Mouse (Mus musculus) heart, postnatal 14 days (tissue): Measurements from ENCODE around the gene Prodh2. TPM values are rescaled to one million over a fixed set of nuclear protein-coding genes. Genes with fewer than 3 reads are reported as not detected.

Experiments
- DNase-seq, 2 experiments: peaks; one replicate each; pipeline ENCODE4 v3.0.0; 2021 to 2022
- intact Hi-C: fragments of 180-260 bp; cut with DNase I; formaldehyde crosslinking; loops from one replicate; pipeline ENCODE4 v1.15.1; 2025
- microRNA-seq, 2 experiments: library from miRNA; unstranded; fragments of <30 nt; microRNA quantifications; one replicate each; pipeline ENCODE4 v1.2.0; 2021 to 2022
- total RNA-seq, 2 experiments: library from RNA; stranded (reverse); gene quantifications; 2 replicates each; pipeline ENCODE4 v1.2.3; 2021

Prodh2 gene
- total RNA-seq, 2 experiments from 2014 or later: not detected

DNA sequence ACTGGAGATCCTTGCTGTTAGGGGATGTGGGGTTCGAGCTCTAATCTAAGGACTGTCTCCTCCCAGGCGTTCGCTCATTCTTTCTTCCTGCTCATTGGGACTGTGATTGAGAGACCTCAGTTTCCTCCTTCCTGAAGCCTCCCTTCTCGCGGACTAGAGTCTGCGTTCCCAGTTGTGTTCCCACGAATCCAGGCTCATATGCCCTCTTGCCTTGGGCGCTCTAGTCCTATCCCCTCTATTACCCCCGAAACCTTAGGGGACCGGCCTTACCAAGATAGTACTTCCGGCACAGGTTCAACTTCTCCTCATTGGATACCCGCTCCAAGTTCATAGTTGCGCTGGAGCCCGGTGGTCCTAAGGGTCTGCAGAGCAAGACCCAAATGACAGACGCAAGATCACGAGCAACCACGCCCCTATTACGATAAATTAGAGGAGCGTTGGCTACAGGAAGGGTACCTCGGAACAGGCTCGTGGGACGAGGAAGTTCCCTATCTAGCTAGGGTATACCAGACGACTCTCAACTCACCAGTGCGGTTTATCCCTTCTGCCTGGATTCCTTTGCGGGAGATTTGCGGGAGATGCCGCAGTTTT, 69.2 kb downstream of the Prodh2 start:
- no peak for DNase-seq
- intact Hi-C loops: no loop called here

Small RNA genes within 50 kb of the gene (microRNA-seq; reads per million reads assigned to microRNA genes)
- 0.36 to 4.3 reads per million in 2 experiments for gene Gm38670

Other genes with a start within 250 kb of the Prodh2 start
- gene Thap8, start 213.5 kb upstream of the Prodh2 start, total RNA-seq: under 1 TPM; 0.22 to 0.43 TPM
- gene Wdr62, start 213.2 kb upstream of the Prodh2 start, total RNA-seq: 1 to 10 TPM; 2.7 to 2.9 TPM
- gene Clip3, start 201.9 kb upstream of the Prodh2 start, total RNA-seq: 10 to 100 TPM in 1 of 2 experiments, 1 to 10 TPM in 1; 7.0 to 14.1 TPM
- gene Alkbh6, start 184.9 kb upstream of the Prodh2 start, total RNA-seq: 10 to 100 TPM; 22.0 to 23.0 TPM
- 1 to 10 TPM; 1.4 to 1.8 TPM for gene Syne4, start 178.8 kb upstream of the Prodh2 start, total RNA-seq
- gene E130208F15Rik, start 171.9 kb upstream of the Prodh2 start, total RNA-seq: under 1 TPM; 0.85 to 0.88 TPM
- gene Sdhaf1, start 169.7 kb upstream of the Prodh2 start, total RNA-seq: 10 to 100 TPM; 12.1 to 12.8 TPM
- 1 to 10 TPM in 1 of 2 experiments, under 1 TPM in 1; 0.83 to 1.2 TPM for gene Lrfn3, start 130.8 kb upstream of the Prodh2 start, total RNA-seq
- gene Tyrobp, start 79.9 kb upstream of the Prodh2 start, total RNA-seq: 10 to 100 TPM; 18.6 to 19.9 TPM
- gene Hcst, start 73.8 kb upstream of the Prodh2 start, total RNA-seq: 1 to 10 TPM; 1.2 to 1.3 TPM
- under 1 TPM; 0.67 to 0.71 TPM for gene Nfkbid, start 71.9 kb upstream of the Prodh2 start, total RNA-seq
- 1 to 10 TPM; 4.0 to 4.4 TPM for gene Aplp1, start 48.1 kb upstream of the Prodh2 start, total RNA-seq
- gene Kirrel2, start 35.9 kb upstream of the Prodh2 start, total RNA-seq: not detected
- not detected for gene Nphs1, start 35.3 kb upstream of the Prodh2 start, total RNA-seq
- gene Arhgap33, start 41.4 kb downstream of the Prodh2 start, total RNA-seq: 1 to 10 TPM; 2.7 to 3.2 TPM
- gene Hspb6, start 58.6 kb downstream of the Prodh2 start, total RNA-seq: 100 to 1,000 TPM; 425 to 488 TPM
- 1 to 10 TPM; 4.6 to 5.3 TPM for gene Proser3, start 58.7 kb downstream of the Prodh2 start, total RNA-seq
- 10 to 100 TPM; 14.4 to 16.4 TPM for gene Lin37, start 66.2 kb downstream of the Prodh2 start, total RNA-seq
- gene U2af1l4, start 69.7 kb downstream of the Prodh2 start, total RNA-seq: 10 to 100 TPM; 63.8 to 65.6 TPM
- 1 to 10 TPM; 1.9 to 2.4 TPM for gene Gm49396, start 69.7 kb downstream of the Prodh2 start, total RNA-seq
- 10 to 100 TPM; 66.3 to 67.3 TPM for gene Psenen, start 70.0 kb downstream of the Prodh2 start, total RNA-seq
- 1 to 10 TPM; 1.9 to 2.5 TPM for gene Igflr1, start 71.8 kb downstream of the Prodh2 start, total RNA-seq
- gene Kmt2b, start 95.1 kb downstream of the Prodh2 start, total RNA-seq: 10 to 100 TPM; 22.6 to 26.9 TPM
- not detected for gene Zbtb32, start 105.3 kb downstream of the Prodh2 start, total RNA-seq
- under 1 TPM; 0.34 to 0.38 TPM for gene Upk1a, start 119.2 kb downstream of the Prodh2 start, total RNA-seq
- gene Cox6b1, start 132.5 kb downstream of the Prodh2 start, total RNA-seq: 1,000 to 10,000 TPM; 4,389 to 4,822 TPM
- not detected for gene Etv2, start 142.2 kb downstream of the Prodh2 start, total RNA-seq
- 10 to 100 TPM; 49.1 to 53.1 TPM for gene Rbm42, start 156.7 kb downstream of the Prodh2 start, total RNA-seq
- gene Haus5, start 171.4 kb downstream of the Prodh2 start, total RNA-seq: 1 to 10 TPM; 4.7 to 4.8 TPM
- gene Pmis2, start 178.0 kb downstream of the Prodh2 start, total RNA-seq: under 1 TPM in 1 of 2 experiments, not detected in 1; 0.43 TPM
- not detected for gene 2200002J24Rik, start 205.3 kb downstream of the Prodh2 start, total RNA-seq
- under 1 TPM in 1 of 2 experiments, not detected in 1; 0.15 TPM for gene Atp4a, start 218.6 kb downstream of the Prodh2 start, total RNA-seq
- 100 to 1,000 TPM; 238 to 243 TPM for gene Tmem147, start 235.9 kb downstream of the Prodh2 start, total RNA-seq